8 mouse cellular contexts compared by ENCODE assay signal in genomic region chr10:81285694-81286450, GRCm38 (mm10). TPM values are rescaled to one million over a fixed set of nuclear protein-coding genes. Genes with fewer than 3 reads are reported as not detected.
DNase-seq lines count a peak whose midpoint lies in the region; ATAC-seq and TF ChIP-seq lines count a peak whose summit lies in the region.

No protein-coding gene starts in this region.

- intact Hi-C loops in heart, adult 2 months (cut with DNase I), result loop anchor here (5.0 kb wide), 1 partner anchor 166 kb away; no protein-coding TSS in a partner anchor

- H3K4me3 ChIP-seq in heart, adult 2 months, result peak overlapping the region; percentile 39
- peak overlapping the region; percentile 42 for H3K4me3 ChIP-seq in liver, adult 2 months (ENCODE audit: insufficient read depth, low read depth, low read length)

- peak; percentile 73 for ATAC-seq in monocyte, adult 5-6 weeks (replicated peaks; ENCODE audit: insufficient number of reproducible peaks, low FRiP score, low TSS enrichment, poor library complexity, severe bottlenecking)

- H3K27ac ChIP-seq in heart, adult 2 months, result no peak overlapping the region
- H3K27ac ChIP-seq in liver, adult 2 months (replicated peaks; ENCODE audit: insufficient read depth, low read depth, low read length), result 0 out of 2 replicates have a peak overlapping the region, but pooled peaks have one; percentile 5

- peak; percentile 89 for DNase-seq in 416B (ENCODE audit: low read depth)
- peak; percentile 95 for DNase-seq in adrenal gland, postnatal 14 days
- peak; percentile 92 for DNase-seq in embryo, embryonic 9.5 days (ENCODE audit: extremely low spot score)
- peak; percentile 91 to 97 for DNase-seq in heart, adult 2 months
- DNase-seq in kidney, adult 18-20 months, result peak; percentile 93
- no peak for DNase-seq in liver, adult 2 months (ENCODE audit: extremely low read depth, low read depth, low spot score)
- DNase-seq in spleen, postnatal 14 days (ENCODE audit: low spot score in 2 of 2), result peak; percentile 83 to 90

- 3% methylated on average over 54 of the region's 54 CpGs for WGBS in heart, adult 2 months
- WGBS in liver, adult 2 months, result 17% methylated on average over 54 of the region's 54 CpGs

- no peaks in the 10 kb centered on the region for H3K36me3 ChIP-seq in heart, adult 2 months (ENCODE audit: control insufficient read depth, insufficient read depth, low read length)
- no peaks in the 10 kb centered on the region for H3K36me3 ChIP-seq in liver, adult 2 months (ENCODE audit: control insufficient read depth, insufficient read depth, low read length)

- TF ChIP-seq CTCF in heart, adult 2 months (IDR thresholded peaks at IDR 0.05), result no peak
- no peak for TF ChIP-seq CTCF in liver, adult 2 months (IDR thresholded peaks at IDR 0.05; ENCODE audit: low read depth, low read length)

- peaks cover 1% of the 10 kb centered on the region; the same call in 1 of the 2 replicates for H3K4me1 ChIP-seq in heart, adult 2 months (ENCODE audit: control insufficient read depth, insufficient read depth, low read length)
- H3K4me1 ChIP-seq in liver, adult 2 months (ENCODE audit: control insufficient read depth, insufficient read depth, low read length), result peaks cover 20% of the 10 kb centered on the region; the same call in 1 of the 2 replicates

- H3K79me2 ChIP-seq in heart, adult 2 months (replicated peaks; ENCODE audit: control insufficient read depth, insufficient read depth, low read length), result no peaks in the 10 kb centered on the region
- H3K79me2 ChIP-seq in liver, adult 2 months (ENCODE audit: control insufficient read depth, insufficient read depth, low read length), result peaks cover 19% of the 10 kb centered on the region; the same call in 1 of the 2 replicates

- TF ChIP-seq POLR2A in heart, adult 2 months (IDR thresholded peaks at IDR 0.05; ENCODE audit: insufficient read depth, low read depth, low read length), result no peak
- no peak for TF ChIP-seq POLR2A in liver, adult 2 months (IDR thresholded peaks at IDR 0.05; ENCODE audit: extremely low read depth, insufficient read depth, low read length)

- peaks cover 4% of the 10 kb centered on the region; the same call in 1 of the 2 replicates for H3K27me3 ChIP-seq in heart, adult 2 months (ENCODE audit: control insufficient read depth, insufficient read depth, low read length)
- no peaks in the 10 kb centered on the region for H3K27me3 ChIP-seq in liver, adult 2 months (ENCODE audit: control insufficient read depth, insufficient read depth, low read length)

- no peak for TF ChIP-seq EP300 in heart, adult 2 months (IDR thresholded peaks at IDR 0.05; ENCODE audit: insufficient read depth, low read depth, low read length)

- peak overlapping the region; percentile 47 for H3K9ac ChIP-seq in heart, adult 2 months (ENCODE audit: low read depth, low read length)
- H3K9ac ChIP-seq in liver, adult 2 months (ENCODE audit: low read depth, low read length), result peak overlapping the region; percentile 33; the same call in 1 of the 2 replicates

RNA-seq across cellular contexts. Expression of gene Tjp3, which starts 5.5 kb away (rescaled TPM):
- total RNA-seq in adrenal gland, postnatal 14 days (2021), result 0.90 and 1.6 TPM in 2 replicates
- total RNA-seq in heart, adult 2 months (2021), result not detected
- 0.12 and 0.78 TPM in 2 replicates for polyA plus RNA-seq in heart, adult 2 months (2012; rRNA removed)
- 7.6 and 7.7 TPM in 2 replicates for total RNA-seq in liver, adult 2 months (2014; rRNA removed)
- polyA plus RNA-seq in liver, adult 2 months (2012; rRNA removed), result 24.2 and 32.0 TPM in 2 replicates
- total RNA-seq in monocyte, adult 5-6 weeks (2017), result 2.6 to 8.9 TPM (median 3.0 TPM) in 3 replicates

RNA-seq across cellular contexts. Expression of gene Pip5k1c, which starts 6.9 kb away (rescaled TPM):
- total RNA-seq in adrenal gland, postnatal 14 days (2021), result 38.7 and 46.9 TPM in 2 replicates
- 10 to 100 TPM; 27.0 to 28.0 TPM for total RNA-seq in heart, adult 2 months (2021)
- polyA plus RNA-seq in heart, adult 2 months (2012; rRNA removed), result 37.5 and 44.2 TPM in 2 replicates
- 7.4 and 10.0 TPM in 2 replicates for total RNA-seq in liver, adult 2 months (2014; rRNA removed)
- 25.8 and 30.1 TPM in 2 replicates for polyA plus RNA-seq in liver, adult 2 months (2012; rRNA removed)
- total RNA-seq in monocyte, adult 5-6 weeks (2017), result 47.3 to 69.4 TPM (median 50.3 TPM) in 3 replicates

RNA-seq across cellular contexts. Expression of gene Apba3, which starts 19.1 kb away (rescaled TPM):
- 95.0 and 100 TPM in 2 replicates for total RNA-seq in adrenal gland, postnatal 14 days (2021)
- 100 to 1,000 TPM; 111 to 123 TPM for total RNA-seq in heart, adult 2 months (2021)
- 151 TPM in 2 replicates for polyA plus RNA-seq in heart, adult 2 months (2012; rRNA removed)
- total RNA-seq in liver, adult 2 months (2014; rRNA removed), result 30.5 and 44.1 TPM in 2 replicates
- 132 and 143 TPM in 2 replicates for polyA plus RNA-seq in liver, adult 2 months (2012; rRNA removed)
- total RNA-seq in monocyte, adult 5-6 weeks (2017), result 8.9 to 13.4 TPM (median 11.5 TPM) in 3 replicates

RNA-seq across cellular contexts. Expression of gene Mrpl54, which starts 19.1 kb away (rescaled TPM):
- total RNA-seq in adrenal gland, postnatal 14 days (2021), result 108 and 113 TPM in 2 replicates
- total RNA-seq in heart, adult 2 months (2021), result 100 to 1,000 TPM in 1 of 2 experiments, 10 to 100 TPM in 1; 85.7 to 101 TPM
- 66.7 and 93.2 TPM in 2 replicates for polyA plus RNA-seq in heart, adult 2 months (2012; rRNA removed)
- 52.1 and 65.9 TPM in 2 replicates for total RNA-seq in liver, adult 2 months (2014; rRNA removed)
- 66.6 and 85.9 TPM in 2 replicates for polyA plus RNA-seq in liver, adult 2 months (2012; rRNA removed)
- 77.4 to 89.3 TPM (median 78.0 TPM) in 3 replicates for total RNA-seq in monocyte, adult 5-6 weeks (2017)

RNA-seq across cellular contexts. Expression of gene Matk, which starts 33.1 kb away (rescaled TPM):
- 2.1 and 2.9 TPM in 2 replicates for total RNA-seq in adrenal gland, postnatal 14 days (2021)
- total RNA-seq in heart, adult 2 months (2021), result under 1 TPM; 0.48 to 0.86 TPM
- polyA plus RNA-seq in heart, adult 2 months (2012; rRNA removed), result 0.97 and 1.5 TPM in 2 replicates
- 0.60 and 0.65 TPM in 2 replicates for total RNA-seq in liver, adult 2 months (2014; rRNA removed)
- polyA plus RNA-seq in liver, adult 2 months (2012; rRNA removed), result 0.27 and 0.43 TPM in 2 replicates
- 10.2 to 29.6 TPM (median 11.9 TPM) in 3 replicates for total RNA-seq in monocyte, adult 5-6 weeks (2017)
